In genomic region chr12:69241405-69241770, GRCm38 (mm10) we compare ENCODE assay signal across 8 mouse cellular contexts. TPM values are rescaled to one million over a fixed set of nuclear protein-coding genes. Genes with fewer than 3 reads are reported as not detected.
DNase-seq lines count a peak whose midpoint lies in the region; ATAC-seq and TF ChIP-seq lines count a peak whose summit lies in the region.

No protein-coding gene starts in this region.

- no peak for TF ChIP-seq CTCF in liver, adult 2 months (IDR thresholded peaks at IDR 0.05; ENCODE audit: low read depth, low read length)

- peak overlapping the region; percentile 60 for H3K4me3 ChIP-seq in liver, adult 2 months (ENCODE audit: insufficient read depth, low read depth, low read length)
- peak overlapping the region; percentile 64 for H3K4me3 ChIP-seq in embryonic facial prominence, embryonic 14.5 days (ENCODE audit: low read depth, low read length)
- peak overlapping the region; percentile 67 for H3K4me3 ChIP-seq in limb, embryonic 10.5 days
- peak overlapping the region; percentile 59 for H3K4me3 ChIP-seq in neural tube, embryonic 15.5 days (replicated peaks)

- no peaks in the 10 kb centered on the region for H3K36me3 ChIP-seq in liver, adult 2 months (ENCODE audit: control insufficient read depth, insufficient read depth, low read length)
- H3K36me3 ChIP-seq in embryonic facial prominence, embryonic 14.5 days (ENCODE audit: control insufficient read depth, insufficient read depth, low read length) = no peaks in the 10 kb centered on the region
- no peaks in the 10 kb centered on the region for H3K36me3 ChIP-seq in limb, embryonic 10.5 days
- no peaks in the 10 kb centered on the region for H3K36me3 ChIP-seq in neural tube, embryonic 15.5 days

- no peaks in the 10 kb centered on the region for H3K4me1 ChIP-seq in liver, adult 2 months (ENCODE audit: control insufficient read depth, insufficient read depth, low read length)
- H3K4me1 ChIP-seq in embryonic facial prominence, embryonic 14.5 days (ENCODE audit: control insufficient read depth, insufficient read depth, low read length) = peaks cover 3% of the 10 kb centered on the region; the same call in 1 of the 2 replicates
- H3K4me1 ChIP-seq in limb, embryonic 10.5 days = peaks cover 13% of the 10 kb centered on the region
- peaks cover 9% of the 10 kb centered on the region for H3K4me1 ChIP-seq in neural tube, embryonic 15.5 days

- DNase-seq in liver, adult 2 months (ENCODE audit: extremely low read depth, low read depth, low spot score) = no peak
- no peak for DNase-seq in liver
- no peak for DNase-seq in embryonic facial prominence, embryonic 14.5 days (ENCODE audit: low spot score)
- DNase-seq in limb, embryonic 10.5 days (ENCODE audit: low spot score) = no peak
- DNase-seq in layer of hippocampus, postnatal 14 days (ENCODE audit: low spot score in 2 of 2) = no peak
- DNase-seq in cerebellum, adult 18-20 months = no peak
- no peak for DNase-seq in adrenal gland, postnatal 36 days

- H3K27me3 ChIP-seq in liver, adult 2 months (ENCODE audit: control insufficient read depth, insufficient read depth, low read length) = no peaks in the 10 kb centered on the region
- no peaks in the 10 kb centered on the region for H3K27me3 ChIP-seq in embryonic facial prominence, embryonic 14.5 days (replicated peaks; ENCODE audit: control insufficient read depth, insufficient read depth, low read length)
- H3K27me3 ChIP-seq in limb, embryonic 10.5 days (ENCODE audit: low read depth, poor library complexity, severe bottlenecking) = no peaks in the 10 kb centered on the region
- H3K27me3 ChIP-seq in neural tube, embryonic 15.5 days (replicated peaks) = no peaks in the 10 kb centered on the region

- no peaks in the 10 kb centered on the region for H3K9me3 ChIP-seq in embryonic facial prominence, embryonic 14.5 days (ENCODE audit: control insufficient read depth, low read length)
- no peaks in the 10 kb centered on the region for H3K9me3 ChIP-seq in limb, embryonic 10.5 days (replicated peaks)
- no peaks in the 10 kb centered on the region for H3K9me3 ChIP-seq in neural tube, embryonic 15.5 days (replicated peaks)

- H3K27ac ChIP-seq in liver, adult 2 months (replicated peaks; ENCODE audit: insufficient read depth, low read depth, low read length) = no peak overlapping the region
- H3K27ac ChIP-seq in embryonic facial prominence, embryonic 14.5 days (replicated peaks; ENCODE audit: low read depth, low read length) = peak overlapping the region; percentile 82
- H3K27ac ChIP-seq in limb, embryonic 10.5 days = peak overlapping the region; percentile 91
- peak overlapping the region; percentile 86 for H3K27ac ChIP-seq in neural tube, embryonic 15.5 days (replicated peaks)

- TF ChIP-seq POLR2A in liver, adult 2 months (IDR thresholded peaks at IDR 0.05; ENCODE audit: extremely low read depth, insufficient read depth, low read length) = no peak

- 0% methylated on average over 3 of the region's 3 CpGs for WGBS in liver, adult 2 months
- WGBS in embryonic facial prominence, embryonic 14.5 days = 0% methylated on average over 3 of the region's 3 CpGs
- WGBS in limb, embryonic 10.5 days = 0% methylated on average over 3 of the region's 3 CpGs
- 0% methylated on average over 3 of the region's 3 CpGs for WGBS in neural tube, embryonic 15.5 days

- H3K9ac ChIP-seq in liver, adult 2 months (ENCODE audit: low read depth, low read length) = peak overlapping the region; percentile 62
- H3K9ac ChIP-seq in embryonic facial prominence, embryonic 14.5 days (ENCODE audit: low read depth, low read length) = peak overlapping the region; percentile 82
- H3K9ac ChIP-seq in neural tube, embryonic 15.5 days (replicated peaks) = peak overlapping the region; percentile 80

- peak overlapping the region; percentile 75 for H3K4me2 ChIP-seq in embryonic facial prominence, embryonic 14.5 days (ENCODE audit: low read depth, low read length)
- H3K4me2 ChIP-seq in neural tube, embryonic 15.5 days = peak overlapping the region; percentile 62

- ATAC-seq in embryonic facial prominence, embryonic 14.5 days (ENCODE audit: low read depth) = no peak; the same call in 1 of the 2 replicates
- peak; percentile 57; the same call in 1 of the 2 replicates for ATAC-seq in neural tube, embryonic 15.5 days (ENCODE audit: low FRiP score)

- no peaks in the 10 kb centered on the region for H3K79me2 ChIP-seq in liver, adult 2 months (ENCODE audit: control insufficient read depth, insufficient read depth, low read length)

RNA-seq across cellular contexts. Expression of gene Klhdc1, which starts 0.4 kb away (rescaled TPM):
- 0.46 and 0.67 TPM in 2 replicates for total RNA-seq in liver, adult 2 months (2014; rRNA removed)
- polyA plus RNA-seq in liver, adult 2 months (2012; rRNA removed) = 0.07 and 0.10 TPM in 2 replicates
- 9.0 and 9.8 TPM in 2 replicates for polyA plus RNA-seq in embryonic facial prominence, embryonic 14.5 days (2014; fragmentation: Nextera tagmentation; extraction: Ambion mirVana)
- 2.5 and 2.6 TPM in 2 replicates for polyA plus RNA-seq in limb, embryonic 10.5 days (2016; fragmentation: Nextera tagmentation; extraction: Ambion mirVana)
- polyA plus RNA-seq in neural tube, embryonic 15.5 days (2015; fragmentation: Nextera tagmentation; extraction: Ambion mirVana) = 14.9 and 17.7 TPM in 2 replicates
- 10 to 100 TPM; 12.4 to 13.7 TPM for total RNA-seq in layer of hippocampus, postnatal 14 days (2021)
- 1 to 10 TPM; 4.9 to 8.0 TPM for total RNA-seq in adrenal gland, postnatal 36 days (2021)

RNA-seq across cellular contexts. Expression of gene Pole2, which starts 13.4 kb away (rescaled TPM):
- total RNA-seq in liver, adult 2 months (2014; rRNA removed) = 0.74 and 1.8 TPM in 2 replicates
- 0.24 and 0.36 TPM in 2 replicates for polyA plus RNA-seq in liver, adult 2 months (2012; rRNA removed)
- 21.4 and 23.9 TPM in 2 replicates for polyA plus RNA-seq in embryonic facial prominence, embryonic 14.5 days (2014; fragmentation: Nextera tagmentation; extraction: Ambion mirVana)
- 32.6 and 35.3 TPM in 2 replicates for polyA plus RNA-seq in limb, embryonic 10.5 days (2016; fragmentation: Nextera tagmentation; extraction: Ambion mirVana)
- 4.4 and 9.6 TPM in 2 replicates for polyA plus RNA-seq in neural tube, embryonic 15.5 days (2015; fragmentation: Nextera tagmentation; extraction: Ambion mirVana)
- total RNA-seq in layer of hippocampus, postnatal 14 days (2021) = under 1 TPM; 0.69 to 0.85 TPM
- total RNA-seq in adrenal gland, postnatal 36 days (2021) = 1 to 10 TPM; 3.0 TPM

RNA-seq across cellular contexts. Expression of gene Gm49384, which starts 37.3 kb away (rescaled TPM):
- 0.92 and 1.5 TPM in 2 replicates for total RNA-seq in liver, adult 2 months (2014; rRNA removed)
- 0.87 TPM in 1 of 2 replicates, not detected in the other for polyA plus RNA-seq in liver, adult 2 months (2012; rRNA removed)
- polyA plus RNA-seq in embryonic facial prominence, embryonic 14.5 days (2014; fragmentation: Nextera tagmentation; extraction: Ambion mirVana) = 18.4 and 19.4 TPM in 2 replicates
- 53.5 and 55.2 TPM in 2 replicates for polyA plus RNA-seq in limb, embryonic 10.5 days (2016; fragmentation: Nextera tagmentation; extraction: Ambion mirVana)
- 9.5 and 13.7 TPM in 2 replicates for polyA plus RNA-seq in neural tube, embryonic 15.5 days (2015; fragmentation: Nextera tagmentation; extraction: Ambion mirVana)
- total RNA-seq in layer of hippocampus, postnatal 14 days (2021) = 1 to 10 TPM; 3.8 to 4.0 TPM
- total RNA-seq in adrenal gland, postnatal 36 days (2021) = 1 to 10 TPM; 4.8 to 5.7 TPM

RNA-seq across cellular contexts. Expression of gene Dnaaf2, which starts 43.2 kb away (rescaled TPM):
- 0.74 and 1.0 TPM in 2 replicates for total RNA-seq in liver, adult 2 months (2014; rRNA removed)
- polyA plus RNA-seq in liver, adult 2 months (2012; rRNA removed) = 0.64 and 1.1 TPM in 2 replicates
- polyA plus RNA-seq in embryonic facial prominence, embryonic 14.5 days (2014; fragmentation: Nextera tagmentation; extraction: Ambion mirVana) = 5.5 and 6.0 TPM in 2 replicates
- 16.7 and 17.0 TPM in 2 replicates for polyA plus RNA-seq in limb, embryonic 10.5 days (2016; fragmentation: Nextera tagmentation; extraction: Ambion mirVana)
- polyA plus RNA-seq in neural tube, embryonic 15.5 days (2015; fragmentation: Nextera tagmentation; extraction: Ambion mirVana) = 7.7 and 8.4 TPM in 2 replicates
- 1 to 10 TPM; 2.2 TPM for total RNA-seq in layer of hippocampus, postnatal 14 days (2021)
- 1 to 10 TPM in 1 of 2 experiments, under 1 TPM in 1; 0.93 to 1.2 TPM for total RNA-seq in adrenal gland, postnatal 36 days (2021)

RNA-seq across cellular contexts. Expression of gene Gm49383, which starts 44.5 kb away (rescaled TPM):
- total RNA-seq in liver, adult 2 months (2014; rRNA removed) = 2.4 and 3.3 TPM in 2 replicates
- 1.1 and 1.8 TPM in 2 replicates for polyA plus RNA-seq in liver, adult 2 months (2012; rRNA removed)
- polyA plus RNA-seq in embryonic facial prominence, embryonic 14.5 days (2014; fragmentation: Nextera tagmentation; extraction: Ambion mirVana) = 18.2 and 23.2 TPM in 2 replicates
- 54.8 and 61.0 TPM in 2 replicates for polyA plus RNA-seq in limb, embryonic 10.5 days (2016; fragmentation: Nextera tagmentation; extraction: Ambion mirVana)
- polyA plus RNA-seq in neural tube, embryonic 15.5 days (2015; fragmentation: Nextera tagmentation; extraction: Ambion mirVana) = 9.4 and 18.8 TPM in 2 replicates
- total RNA-seq in layer of hippocampus, postnatal 14 days (2021) = 1 to 10 TPM; 4.0 to 7.1 TPM
- 1 to 10 TPM; 4.9 to 6.3 TPM for total RNA-seq in adrenal gland, postnatal 36 days (2021)
